Mouse (Mus musculus): ENCODE data around the gene Tcstv3.
"Not testable (repeated sequence)": the region's sequence is repeated elsewhere in the genome, so short reads cannot be mapped to it uniquely, and the experiment has no call there.

The Tcstv3 gene

GRCm38 (mm10) chr13:120316578-120316977 is at the start of gene Tcstv3:
Gene Tcstv3 (plus strand): TSS chr13:120316878.
- DNase-seq (ENCODE audit: low spot score) = not testable (repeated sequence)

GRCm38 (mm10) chr13:120277837-120278236 is 38.8 kb upstream of the Tcstv3 start:
- DNase-seq (ENCODE audit: low spot score) = not testable (repeated sequence)

DNA sequence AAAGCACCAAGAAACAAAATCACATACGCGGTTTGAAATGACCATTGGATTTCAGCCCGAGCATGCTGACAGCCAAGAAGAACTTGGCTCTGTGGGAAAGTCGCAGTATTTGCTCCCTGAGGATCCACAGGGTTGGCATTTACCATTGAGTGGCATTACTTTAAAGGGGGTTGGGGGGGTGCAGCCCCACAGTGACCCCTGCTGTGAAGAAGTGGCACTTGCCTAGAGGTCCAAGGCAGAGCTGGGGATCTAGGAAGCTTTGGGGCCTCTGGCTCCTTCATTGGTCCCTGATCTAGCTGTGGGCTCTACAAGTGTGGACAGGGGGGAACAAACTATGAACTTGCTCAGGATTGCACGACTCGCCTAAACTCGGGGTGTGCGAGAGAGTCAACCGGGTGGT is 37.9 kb upstream of the Tcstv3 start:
- DNase-seq (ENCODE audit: low spot score) = no peak

DNA sequence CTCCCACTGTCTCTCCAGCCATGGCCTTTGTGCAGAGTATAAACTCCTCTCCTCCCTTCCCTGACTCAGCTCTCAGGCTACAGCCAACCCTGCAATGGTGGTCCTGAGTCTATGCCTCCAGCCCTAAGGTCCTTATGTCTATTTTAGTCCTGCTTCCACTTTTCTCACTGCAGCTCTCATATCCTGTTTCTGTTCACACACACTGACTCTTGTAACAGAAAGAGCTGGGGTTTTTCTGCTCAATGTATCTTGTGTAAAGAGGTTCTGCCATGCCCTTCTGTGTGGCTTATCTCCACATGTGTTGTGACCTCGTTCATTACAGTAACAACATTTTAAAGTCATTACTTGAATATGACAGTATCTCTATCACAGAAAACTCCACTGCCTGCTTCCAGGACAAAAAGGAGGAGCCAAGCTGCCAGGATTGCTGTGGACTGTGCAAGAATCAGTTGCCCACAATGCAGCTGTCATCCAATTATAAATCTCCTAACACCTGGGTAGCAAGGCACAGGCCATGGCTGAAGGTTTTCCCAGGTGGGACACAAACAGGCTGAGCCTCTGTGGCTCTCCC is 17.3 kb upstream of the Tcstv3 start:
- no peak for DNase-seq (ENCODE audit: low spot score)

DNA sequence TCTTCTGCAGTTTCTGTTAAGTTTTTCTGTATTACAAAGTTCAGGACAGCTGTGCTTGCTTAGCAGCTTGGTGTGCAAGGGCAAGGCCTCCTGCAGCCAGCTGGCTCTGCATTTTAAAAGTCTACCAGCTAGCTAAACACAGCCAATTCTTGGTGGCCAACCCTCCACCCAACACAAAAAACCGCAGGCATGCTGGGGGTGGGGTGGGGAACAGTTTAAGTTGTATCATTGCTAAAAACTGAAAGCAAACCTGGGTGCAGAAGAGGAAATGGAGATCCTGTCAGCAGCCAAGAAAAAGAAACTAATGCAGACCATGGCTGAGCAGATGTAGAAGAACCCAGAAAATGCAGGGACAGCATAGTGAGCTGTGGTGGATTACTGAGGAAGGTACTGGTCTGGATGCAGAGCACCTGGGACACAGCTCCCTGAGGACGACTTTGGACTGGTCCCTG is 16.7 kb upstream of the Tcstv3 start, which contains the start of gene BC147527:
Gene BC147527, plus strand, starts transcription at position 402 of the 452 bp plus-strand sequence.
- no peak for DNase-seq (ENCODE audit: low spot score)

GRCm38 (mm10) chr13:120300853-120301252 is 15.8 kb upstream of the Tcstv3 start:
- DNase-seq (ENCODE audit: low spot score) = no peak

GRCm38 (mm10) chr13:120310749-120311148 is 5.9 kb upstream of the Tcstv3 start:
- DNase-seq (ENCODE audit: low spot score) = no peak

GRCm38 (mm10) chr13:120313584-120313983 is 3.1 kb upstream of the Tcstv3 start:
- no peak for DNase-seq (ENCODE audit: low spot score)

DNA sequence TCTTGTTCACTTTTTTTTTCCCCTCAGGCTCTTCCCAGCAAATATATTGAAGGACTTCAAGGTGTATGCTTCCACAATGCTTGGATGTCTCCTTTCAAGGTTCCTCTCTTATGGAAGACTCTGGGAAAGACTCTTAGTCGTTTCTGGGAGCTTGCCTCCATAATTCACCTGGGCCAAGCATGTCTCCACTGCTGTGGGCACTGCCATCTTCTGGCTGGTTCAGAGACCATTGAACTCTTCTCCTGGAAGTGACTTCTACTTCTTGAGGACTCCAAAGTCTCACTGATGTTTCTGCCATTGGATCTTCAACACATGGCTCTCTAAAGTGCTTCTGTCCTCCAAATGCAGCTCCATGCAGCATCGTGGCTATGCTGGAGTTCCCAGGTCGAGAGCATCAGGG is 3.5 kb downstream of the Tcstv3 start:
- DNase-seq (ENCODE audit: low spot score) = no peak

- DNase-seq (ENCODE audit: low spot score) = no peak
Observed at GRCm38 (mm10) chr13:120320721-120321120, 4.0 kb downstream of the Tcstv3 start.

All from urinary bladder, postnatal 25 days (tissue).